21 mouse cellular contexts compared by ENCODE assay signal in the genomic region with DNA sequence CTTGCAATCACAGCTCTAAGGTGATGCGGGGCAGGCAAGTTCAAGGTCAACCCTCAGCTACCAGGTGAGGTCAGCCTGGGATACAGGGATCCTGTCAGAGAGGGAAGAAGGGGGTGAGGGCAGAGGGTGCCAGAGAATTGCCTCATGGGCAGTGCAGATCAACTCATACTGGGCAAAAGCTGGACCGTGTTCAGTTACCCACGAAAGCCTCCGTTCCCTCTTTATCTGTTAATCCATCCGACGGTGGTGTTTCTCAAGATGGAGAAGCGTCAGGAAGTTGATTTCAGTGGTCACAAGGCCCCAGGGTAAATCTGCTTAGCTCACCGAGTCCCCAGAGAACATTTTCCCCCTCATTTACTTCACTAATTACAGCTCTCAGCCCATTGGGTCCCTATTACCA. TPM values are rescaled to one million over a fixed set of nuclear protein-coding genes. Genes with fewer than 3 reads are reported as not detected.
DNase-seq lines count a peak whose midpoint lies in the region; ATAC-seq lines count a peak whose summit lies in the region.
"Had no signal": no experiment of that assay in that cellular context is flagged by ENCODE, and none has a peak within 500 bp of the region (broad histone marks: within the 10 kb centered on the region; RNA-seq: fewer than 3 reads in every experiment).

No protein-coding gene starts in this region.

- ATAC-seq in midbrain, embryonic 11.5 days (ENCODE audit: low FRiP score) = no peak
- no peak for ATAC-seq in midbrain, embryonic 13.5 days
- ATAC-seq in embryonic facial prominence, embryonic 15.5 days (ENCODE audit: insufficient number of reproducible peaks, low FRiP score, low TSS enrichment, low read depth) = 0 out of 2 replicates have a peak, but pooled peaks have one; percentile 15
- peak; percentile 43; the same call in 1 of the 2 replicates for ATAC-seq in megakaryocyte, adult 5-6 weeks (ENCODE audit: poor library complexity, severe bottlenecking)
- ATAC-seq: activated CD4-positive, CD25-positive, alpha-beta regulatory T cell, adult 4 months; forebrain, postnatal 0 days had no signal

- H3K27ac ChIP-seq in midbrain, embryonic 11.5 days (ENCODE audit: low read depth, low read length) = no peak overlapping the region
- H3K27ac ChIP-seq in midbrain, embryonic 13.5 days = no peak overlapping the region
- no peak overlapping the region for H3K27ac ChIP-seq in embryonic facial prominence, embryonic 15.5 days (replicated peaks)
- H3K27ac ChIP-seq: forebrain, embryonic 10.5 days; heart, adult 2 months; hindbrain, embryonic 15.5 days; intestine, embryonic 15.5 days; liver, embryonic 14.5 days; neural tube, embryonic 12.5 days; stomach, embryonic 15.5 days had no signal

- no peaks in the 10 kb centered on the region for H3K9me3 ChIP-seq in midbrain, embryonic 11.5 days (ENCODE audit: control insufficient read depth, low read length)
- H3K9me3 ChIP-seq in midbrain, embryonic 13.5 days = no peaks in the 10 kb centered on the region
- no peaks in the 10 kb centered on the region for H3K9me3 ChIP-seq in embryonic facial prominence, embryonic 15.5 days (replicated peaks)
- H3K9me3 ChIP-seq: forebrain, embryonic 10.5 days; hindbrain, embryonic 15.5 days; intestine, embryonic 15.5 days; megakaryocyte, embryonic 14.5 days; neural tube, embryonic 12.5 days; stomach, embryonic 15.5 days had no signal

- H3K4me1 ChIP-seq in midbrain, embryonic 11.5 days (ENCODE audit: control insufficient read depth, insufficient read depth, low read length) = no peaks in the 10 kb centered on the region
- H3K4me1 ChIP-seq in midbrain, embryonic 13.5 days (replicated peaks) = no peaks in the 10 kb centered on the region
- H3K4me1 ChIP-seq in embryonic facial prominence, embryonic 15.5 days = no peaks in the 10 kb centered on the region
- H3K4me1 ChIP-seq: hindbrain, embryonic 15.5 days; neural tube, embryonic 12.5 days; stomach, embryonic 15.5 days had no signal

- WGBS in midbrain, embryonic 11.5 days = 61% methylated on average over 8 of the region's 8 CpGs
- 50% methylated on average over 8 of the region's 8 CpGs for WGBS in midbrain, embryonic 13.5 days
- 48% methylated on average over 8 of the region's 8 CpGs for WGBS in embryonic facial prominence, embryonic 15.5 days

- no peaks in the 10 kb centered on the region for H3K27me3 ChIP-seq in midbrain, embryonic 11.5 days (ENCODE audit: control insufficient read depth, insufficient read depth, low read length)
- H3K27me3 ChIP-seq in midbrain, embryonic 13.5 days = no peaks in the 10 kb centered on the region
- no peaks in the 10 kb centered on the region for H3K27me3 ChIP-seq in embryonic facial prominence, embryonic 15.5 days
- H3K27me3 ChIP-seq: hindbrain, embryonic 15.5 days; intestine, embryonic 15.5 days; neural tube, embryonic 12.5 days; stomach, embryonic 15.5 days had no signal

- no peak overlapping the region for H3K9ac ChIP-seq in midbrain, embryonic 11.5 days (ENCODE audit: low read length)
- H3K9ac ChIP-seq in midbrain, embryonic 13.5 days (replicated peaks) = no peak overlapping the region
- H3K9ac ChIP-seq in embryonic facial prominence, embryonic 15.5 days = no peak overlapping the region
- H3K9ac ChIP-seq: forebrain, postnatal 0 days; hindbrain, embryonic 15.5 days; intestine, embryonic 15.5 days; liver, embryonic 14.5 days; neural tube, embryonic 12.5 days; stomach, embryonic 15.5 days had no signal

- DNase-seq in midbrain, embryonic 11.5 days (ENCODE audit: low spot score, missing footprints) = peak; percentile 81
- no peak for DNase-seq in layer of hippocampus, adult 9-11 months
- DNase-seq in gastrocnemius, postnatal 4 days (ENCODE audit: low spot score in 2 of 2) = no peak
- DNase-seq in lung, postnatal 10 days = no peak
- DNase-seq: cerebellum, adult 9-11 months; forebrain, postnatal 0 days; heart, adult 2 months; heart, postnatal 4 days; layer of hippocampus, postnatal 36 days; right cerebral cortex, postnatal 25 days had no signal

- H3K4me2 ChIP-seq in midbrain, embryonic 11.5 days = no peak overlapping the region
- no peak overlapping the region for H3K4me2 ChIP-seq in midbrain, embryonic 13.5 days (replicated peaks)
- no peak overlapping the region for H3K4me2 ChIP-seq in embryonic facial prominence, embryonic 15.5 days (replicated peaks)
- H3K4me2 ChIP-seq: hindbrain, embryonic 15.5 days; intestine, embryonic 15.5 days; neural tube, embryonic 12.5 days; stomach, embryonic 15.5 days had no signal

- no peaks in the 10 kb centered on the region for H3K36me3 ChIP-seq in midbrain, embryonic 11.5 days (ENCODE audit: control insufficient read depth, insufficient read depth, low read length)
- H3K36me3 ChIP-seq in midbrain, embryonic 13.5 days = no peaks in the 10 kb centered on the region
- H3K36me3 ChIP-seq in embryonic facial prominence, embryonic 15.5 days = no peaks in the 10 kb centered on the region
- H3K36me3 ChIP-seq: forebrain, embryonic 10.5 days; hindbrain, embryonic 15.5 days; intestine, embryonic 15.5 days; neural tube, embryonic 12.5 days; stomach, embryonic 15.5 days had no signal

- H3K4me3 ChIP-seq in midbrain, embryonic 11.5 days (ENCODE audit: low read depth, low read length) = no peak overlapping the region
- no peak overlapping the region for H3K4me3 ChIP-seq in midbrain, embryonic 13.5 days (replicated peaks)
- H3K4me3 ChIP-seq in embryonic facial prominence, embryonic 15.5 days (replicated peaks) = no peak overlapping the region
- H3K4me3 ChIP-seq: forebrain, embryonic 10.5 days; heart, adult 2 months; hindbrain, embryonic 15.5 days; intestine, embryonic 15.5 days; megakaryocyte, embryonic 14.5 days; neural tube, embryonic 12.5 days; stomach, embryonic 15.5 days had no signal

RNA-seq across cellular contexts. Expression of gene Papss2, which starts 8.5 kb away (rescaled TPM):
- polyA plus RNA-seq in midbrain, embryonic 11.5 days (2014; fragmentation: Nextera tagmentation; extraction: Ambion mirVana) = 1.7 and 2.1 TPM in 2 replicates
- polyA plus RNA-seq in midbrain, embryonic 13.5 days (2015; fragmentation: Nextera tagmentation; extraction: Ambion mirVana) = 0.39 and 0.41 TPM in 2 replicates
- 21.5 and 29.3 TPM in 2 replicates for polyA plus RNA-seq in embryonic facial prominence, embryonic 15.5 days (2015; fragmentation: Nextera tagmentation; extraction: Ambion mirVana)
- 61.6 and 72.8 TPM in 2 replicates for total RNA-seq in megakaryocyte, adult 5-6 weeks (2015)
- total RNA-seq in megakaryocyte, adult 5-6 weeks (2017) = 35.9 and 42.1 TPM in 2 replicates
- 10 to 100 TPM; 14.5 to 15.4 TPM for total RNA-seq in gastrocnemius, postnatal 4 days (2021)

Comparison
In these comparisons a context has a peak if more than half of its experiments do, and no peak if none do; other contexts are left out.
1. ATAC-seq: peak in embryonic facial prominence, embryonic 15.5 days (single experiment) and megakaryocyte, adult 5-6 weeks (single experiment); none in midbrain, embryonic 11.5 days (single experiment) and midbrain, embryonic 13.5 days (single experiment).